Mouse (Mus musculus) olfactory bulb, adult 2 months (tissue): ENCODE data around the gene Rps11.

Experiments used
- CTCF ChIP-seq: fragments of 200-500 bp; IDR thresholded peaks from 2 replicates; pipeline ENCODE4 v1.5.1; 2012; ENCODE audit warnings: low read depth, mild to moderate bottlenecking, low read length, moderate library complexity; ENCODE audit not compliant: insufficient read depth
- POLR2A ChIP-seq: fragments of 200-500 bp; IDR thresholded peaks from 2 replicates; pipeline ENCODE4 v1.6.1; 2012; ENCODE audit warnings: mild to moderate bottlenecking, low read depth, low read length, moderate library complexity; ENCODE audit not compliant: insufficient read depth

DNA sequence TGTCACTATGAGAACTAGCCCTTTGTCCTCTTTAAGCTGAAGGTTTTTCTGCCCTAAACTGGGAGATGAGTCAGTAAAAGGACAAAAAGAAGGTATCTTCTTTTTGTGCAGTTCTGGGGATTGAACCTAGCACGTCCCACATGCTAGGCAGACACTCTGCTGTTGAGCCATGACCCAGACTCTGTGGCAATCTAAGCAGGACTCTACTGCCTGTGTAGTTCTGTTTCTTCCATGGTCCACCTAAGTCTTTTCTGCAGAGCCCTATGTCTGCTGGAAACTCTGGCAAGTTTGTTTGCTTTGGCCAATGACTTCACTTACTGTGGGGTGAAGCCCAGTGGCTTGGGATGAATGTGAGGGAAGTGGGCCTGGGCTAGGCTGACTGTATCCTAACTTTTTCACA lies 14.2 kb upstream of the Rps11 start:
- TF ChIP-seq POLR2A = no peak
- no peak for TF ChIP-seq CTCF
